Mouse (Mus musculus) forebrain, embryonic 16.5 days (tissue): ENCODE data around the gene Nup88. TPM values are rescaled to one million over a fixed set of nuclear protein-coding genes. Genes with fewer than 3 reads are reported as not detected.

Experiments
- polyA plus RNA-seq: library from polyadenylated mRNA; unstranded; fragments of >200 nt; fragmentation: Nextera tagmentation; extraction: Ambion mirVana; gene quantifications from 2 replicates; pipeline ENCODE4 v1.2.1, GENCODE M21; 2015

The Nup88 gene
- polyA plus RNA-seq, 1 experiment from 2014 or later = 150 TPM

Other genes with a start within 250 kb of the Nup88 start
- gene Zfp3, start 205.8 kb downstream of the Nup88 start, polyA plus RNA-seq = 18.2 and 18.9 TPM in 2 replicates
- gene Scimp, start 157.4 kb downstream of the Nup88 start, polyA plus RNA-seq = not detected in 2 replicates
- 77.9 and 82.8 TPM in 2 replicates for gene Rabep1, start 125.2 kb downstream of the Nup88 start, polyA plus RNA-seq
- gene Rpain, start 240 bp upstream of the Nup88 start, polyA plus RNA-seq = 79.9 and 87.0 TPM in 2 replicates
- gene C1qbp, start 13.1 kb upstream of the Nup88 start, polyA plus RNA-seq = 189 and 203 TPM in 2 replicates
- gene Dhx33, start 34.5 kb upstream of the Nup88 start, polyA plus RNA-seq = 19.4 and 20.9 TPM in 2 replicates
- 41.4 and 46.2 TPM in 2 replicates for gene Mis12, start 49.6 kb upstream of the Nup88 start, polyA plus RNA-seq
- gene Derl2, start 49.9 kb upstream of the Nup88 start, polyA plus RNA-seq = 36.8 and 39.9 TPM in 2 replicates
- 622 and 653 TPM in 2 replicates for gene 6330403K07Rik, start 63.5 kb upstream of the Nup88 start, polyA plus RNA-seq
- 0.08 TPM in 1 of 2 replicates, not detected in the other for gene Nlrp1a, start 174.7 kb upstream of the Nup88 start, polyA plus RNA-seq